Mouse (Mus musculus) liver (tissue): ENCODE results near the gene R3hdm2.
A peak's percentile ranks its signal among the peaks of the same experiment; 100 is the strongest.

Experiments used
- DNase-seq: peaks from one replicate; pipeline ENCODE4 v3.0.0-alpha.2; 2020; ENCODE audit warnings: mixed read lengths

The R3hdm2 gene

GRCm38 (mm10) chr10:127496156-127496555, 116.0 kb downstream of the R3hdm2 start:
- DNase-seq: no peak

DNA sequence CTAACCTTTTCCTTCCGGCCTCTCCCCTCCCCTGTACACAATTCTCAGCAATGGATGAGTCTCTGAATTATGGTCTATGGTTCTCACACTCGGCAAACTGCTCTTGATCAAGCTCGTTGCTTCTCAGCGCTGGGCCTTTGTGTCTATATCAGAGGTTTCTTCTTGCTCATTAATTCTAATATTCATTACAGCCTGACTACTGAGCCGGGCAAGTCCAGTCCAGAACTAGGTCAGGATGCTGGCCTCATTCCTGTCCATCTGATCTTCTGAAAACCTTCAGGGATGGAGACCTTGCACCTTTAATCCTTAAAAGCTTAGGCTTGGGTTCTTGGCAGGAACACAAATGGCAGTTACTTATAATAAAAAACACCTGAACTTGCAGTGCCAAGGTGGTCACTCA, 119.4 kb downstream of the R3hdm2 start:
- no peak for DNase-seq

DNA sequence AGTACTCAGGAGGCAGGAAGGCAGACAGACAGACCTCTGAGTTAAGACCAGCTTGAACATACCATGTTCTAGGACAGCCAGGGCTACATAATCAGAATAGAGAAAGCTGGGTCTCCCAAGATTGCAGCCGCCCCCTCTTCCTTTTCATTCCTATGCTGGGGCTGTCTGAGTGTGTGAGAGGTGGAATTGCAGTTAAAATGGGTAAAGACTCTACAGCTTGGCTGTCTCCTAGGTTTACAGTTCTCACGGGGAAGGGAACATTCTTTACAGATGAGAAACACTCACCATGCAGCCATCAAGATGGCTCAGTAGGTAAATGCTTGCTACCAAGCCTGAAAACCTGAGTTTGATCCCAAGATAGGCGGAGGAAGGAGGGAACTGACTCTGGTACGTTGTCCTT, 119.9 kb downstream of the R3hdm2 start:
- DNase-seq: no peak

- DNase-seq: no peak
Measured at GRCm38 (mm10) chr10:127500894-127501893, 121.1 kb downstream of the R3hdm2 start, which contains the start of gene Stac3. Stac3 (plus strand) TSS chr10:127501686.

DNA sequence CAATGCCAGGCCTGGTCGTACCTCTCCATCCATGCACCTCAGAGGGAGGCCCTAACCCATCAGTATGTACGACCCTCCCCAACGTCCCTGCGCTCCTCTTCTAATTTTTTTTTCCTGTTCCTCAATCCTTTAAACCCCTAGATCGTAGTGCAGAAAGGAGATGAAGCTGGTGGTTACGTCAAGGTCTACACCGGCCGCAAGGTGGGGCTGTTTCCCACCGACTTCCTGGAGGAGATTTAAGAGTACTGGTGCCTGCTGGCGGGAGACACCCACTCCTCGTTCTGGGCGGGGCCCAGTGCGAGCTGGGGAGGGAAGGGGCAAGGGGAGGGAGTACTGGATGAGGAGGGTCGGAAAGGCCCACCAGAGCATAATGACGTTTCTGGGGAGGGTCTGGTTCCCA, 128.1 kb downstream of the R3hdm2 start:
- peak; percentile 78 for DNase-seq

DNA sequence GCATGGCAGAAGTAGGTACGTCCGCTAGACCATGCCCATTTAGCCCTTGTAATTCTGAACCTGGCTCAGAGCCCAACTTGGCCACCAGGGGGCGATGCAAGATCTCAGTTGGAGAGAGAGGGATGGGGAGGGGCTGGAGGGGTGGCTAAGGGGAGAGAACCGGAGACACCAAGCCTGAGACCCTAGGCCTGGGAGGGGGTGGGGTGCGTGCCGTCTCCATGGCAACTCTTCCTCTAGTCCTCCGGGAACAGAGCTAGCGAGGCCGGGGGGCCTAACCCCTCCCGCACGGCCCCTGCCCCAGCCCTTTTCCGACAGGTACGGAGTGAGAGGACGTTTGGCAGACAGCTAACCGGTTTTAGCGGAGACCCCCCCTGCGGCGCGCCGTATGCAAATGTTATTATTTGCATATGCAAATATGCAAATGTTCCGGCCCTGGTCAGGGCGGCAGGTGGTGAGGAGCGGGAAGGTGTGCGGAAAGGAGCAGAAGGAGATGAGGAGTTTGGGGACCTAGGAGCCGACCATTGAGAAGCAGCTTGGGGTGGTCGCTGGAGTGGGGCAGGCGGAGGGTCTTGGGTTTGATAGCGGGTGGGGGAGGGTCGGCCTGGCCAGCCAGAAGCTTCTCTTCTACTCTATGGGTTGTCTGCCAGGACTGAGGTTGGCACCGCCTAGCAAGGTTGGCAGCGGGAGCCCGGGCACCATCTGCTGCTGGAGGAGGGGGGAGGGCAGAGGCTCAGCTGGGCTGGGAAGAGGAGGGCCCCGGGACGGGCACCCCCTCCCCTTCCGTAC, 129.1 kb downstream of the R3hdm2 start:
- peak; percentile 85 for DNase-seq

DNA sequence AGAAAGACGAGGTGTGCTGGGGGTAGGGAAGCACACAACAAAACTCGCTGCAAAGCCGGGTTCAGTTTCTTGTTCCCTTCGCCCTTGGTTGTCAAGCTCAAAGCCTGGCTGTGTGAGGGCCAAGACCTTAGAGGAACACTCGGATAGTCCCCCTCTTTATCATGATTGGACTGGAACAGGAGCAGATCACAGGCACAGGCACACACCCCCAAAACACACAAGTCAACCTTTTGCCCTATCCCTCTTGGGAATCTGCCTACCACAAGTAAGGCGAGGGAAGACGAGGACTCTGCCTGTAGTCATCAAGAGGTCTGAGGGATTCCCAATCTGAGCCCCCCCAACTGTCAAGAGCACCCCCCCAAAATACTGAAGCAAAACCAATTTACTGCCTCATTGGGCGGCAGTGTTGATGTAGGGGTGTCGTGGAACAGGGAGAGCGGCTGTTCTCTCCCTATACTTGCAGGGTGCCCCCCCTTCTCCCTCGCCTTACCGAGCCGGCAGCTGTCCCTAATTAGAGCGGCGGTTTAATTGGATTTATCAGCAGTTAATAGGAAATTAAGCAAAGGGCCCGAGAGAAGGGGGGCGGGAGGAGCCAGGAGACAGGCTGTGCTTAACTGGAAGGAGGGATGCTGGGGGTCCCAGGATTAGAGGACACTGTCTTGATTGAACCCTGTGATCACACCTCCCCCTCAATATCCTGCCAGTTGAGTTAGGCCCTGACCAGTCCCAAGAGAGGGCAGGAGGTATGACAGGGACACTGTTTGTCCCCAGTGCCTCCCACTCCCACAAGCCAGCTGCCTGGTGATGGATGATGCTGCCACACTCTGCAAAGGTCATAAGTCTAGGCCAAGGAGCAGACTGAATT, 129.9 kb downstream of the R3hdm2 start:
- no peak for DNase-seq

DNA sequence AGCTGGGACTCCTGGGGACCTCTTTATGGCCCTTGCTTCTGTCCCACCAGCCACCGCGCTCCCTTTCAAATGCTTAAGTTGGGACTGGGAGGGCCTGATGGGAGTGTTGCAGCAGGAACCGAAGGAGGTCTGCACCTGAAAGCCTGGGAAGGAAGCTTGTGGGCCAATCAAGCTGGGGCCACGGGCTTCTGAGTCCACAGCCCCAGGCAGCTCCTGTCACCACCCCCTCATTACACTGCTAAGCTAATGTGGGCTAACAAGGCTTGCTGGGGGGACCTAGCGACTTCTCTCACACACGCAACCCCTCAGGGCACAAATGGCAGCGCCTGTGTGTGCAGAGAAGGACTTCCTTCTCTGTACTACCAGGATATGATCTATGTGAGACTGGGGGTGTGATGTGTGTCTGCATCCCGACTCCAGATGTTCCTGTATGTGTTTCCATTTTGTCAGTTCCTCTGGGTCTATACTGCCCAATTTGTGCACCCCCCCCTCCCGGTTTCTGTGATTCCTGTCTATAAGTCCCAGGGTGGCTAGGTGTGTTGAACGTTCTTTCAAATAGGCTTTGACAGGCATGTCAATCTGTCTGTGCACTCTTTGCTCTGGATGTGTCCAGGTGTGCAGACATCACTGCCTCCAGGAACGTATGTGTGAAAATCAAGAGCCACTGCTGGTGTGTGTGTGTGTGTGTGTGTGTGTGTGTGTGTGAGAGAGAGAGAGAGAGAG, 130.9 kb downstream of the R3hdm2 start:
- no peak for DNase-seq

GRCm38 (mm10) chr10:127511634-127512306, 131.6 kb downstream of the R3hdm2 start:
- DNase-seq: no peak

- DNase-seq: no peak
Measured at GRCm38 (mm10) chr10:127512307-127512666, 132.2 kb downstream of the R3hdm2 start.

GRCm38 (mm10) chr10:127512813-127513212, 132.7 kb downstream of the R3hdm2 start:
- peak; percentile 92 for DNase-seq

GRCm38 (mm10) chr10:127513501-127514091, 133.5 kb downstream of the R3hdm2 start:
- DNase-seq: peak; percentile 61

- no peak for DNase-seq
Measured at GRCm38 (mm10) chr10:127514111-127514698, 134.1 kb downstream of the R3hdm2 start.

GRCm38 (mm10) chr10:127514764-127515163, 134.6 kb downstream of the R3hdm2 start, which contains the start of gene Ndufa4l2:
Ndufa4l2 (plus strand) TSS chr10:127514967.
- no peak for DNase-seq

GRCm38 (mm10) chr10:127515271-127515982, 135.3 kb downstream of the R3hdm2 start:
- no peak for DNase-seq

DNA sequence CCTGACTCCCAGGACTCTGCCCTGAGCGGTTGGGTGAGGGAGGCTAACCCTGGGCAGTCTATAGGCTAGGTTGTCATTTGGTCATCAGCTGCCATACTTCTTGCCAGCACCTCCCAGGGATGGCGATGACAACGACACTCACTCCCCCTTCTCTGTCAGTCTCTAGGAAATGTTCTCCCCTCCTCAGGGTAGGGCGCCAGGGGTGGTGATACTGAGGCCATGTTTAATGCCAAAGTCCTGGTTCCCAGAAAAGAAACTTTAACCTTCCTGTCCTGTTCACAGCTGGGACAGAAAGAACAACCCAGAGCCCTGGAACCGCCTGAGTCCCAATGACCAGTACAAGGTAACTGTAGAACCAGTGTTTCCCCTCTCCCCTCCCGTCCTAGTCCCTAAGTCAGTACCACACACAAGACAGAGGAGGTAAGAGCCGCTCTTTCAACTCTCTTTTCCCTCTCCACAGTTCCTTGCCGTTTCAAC, 135.9 kb downstream of the R3hdm2 start:
- DNase-seq: no peak

GRCm38 (mm10) chr10:127516576-127517260, 136.6 kb downstream of the R3hdm2 start:
- DNase-seq: peak; percentile 69

DNA sequence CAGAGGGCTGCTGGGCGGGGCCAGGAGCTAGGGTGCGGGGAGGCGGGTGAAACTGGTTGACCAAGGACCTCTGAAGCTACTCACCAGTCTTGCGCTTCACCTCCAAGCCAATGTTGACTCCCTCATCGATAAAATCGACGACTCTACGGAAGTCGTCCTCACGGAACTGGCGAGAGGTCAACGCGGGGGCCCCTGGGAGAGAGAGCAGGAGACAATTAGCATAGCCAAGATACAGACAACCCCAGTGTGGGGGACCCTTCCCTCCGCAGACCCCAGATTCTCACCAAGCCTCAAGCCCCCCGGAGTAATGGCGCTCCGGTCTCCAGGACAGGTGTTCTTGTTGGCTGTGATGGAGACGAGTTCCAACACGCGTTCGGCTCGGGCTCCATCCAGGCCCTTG, 137.8 kb downstream of the R3hdm2 start:
- no peak for DNase-seq
